Mouse (Mus musculus): ENCODE measurements around the gene Nop56. TPM values are rescaled to one million over a fixed set of nuclear protein-coding genes. Genes with fewer than 3 reads are reported as not detected.
A peak's percentile ranks its signal among the peaks of the same experiment; 100 is the strongest.

Nop56 gene
- polyA plus RNA-seq, 1 experiment from 2014 or later, result 230 TPM

DNA sequence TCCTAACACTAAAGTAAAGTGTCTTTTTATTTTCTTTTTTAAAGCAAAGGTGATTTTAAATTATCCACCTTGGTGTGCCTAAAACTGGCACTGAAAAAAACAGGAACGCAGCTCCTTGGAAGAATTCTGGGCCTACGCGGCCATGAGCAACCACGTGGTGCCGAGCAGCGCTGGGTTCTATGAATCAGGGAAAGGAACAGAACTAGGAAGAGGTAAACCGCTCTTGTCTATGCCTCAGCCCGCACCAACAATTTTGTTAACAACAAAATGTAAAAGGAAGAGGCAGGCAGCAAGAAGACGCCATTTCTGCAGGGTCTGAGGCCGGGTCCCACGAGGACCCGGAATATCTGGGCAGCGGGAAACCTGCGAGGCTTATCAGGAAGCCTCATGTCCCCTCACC is 498 bp upstream of the Nop56 start:
- peaks cover 38% of the 10 kb centered on the region for H3K36me3 ChIP-seq (ENCODE audit: control insufficient read depth, insufficient read depth, low read length)
- ATAC-seq (ENCODE audit: low read depth) (no peak; the same call in 1 of the 2 replicates), DNase-seq (ENCODE audit: low spot score) (no peak)
- no peaks in the 10 kb centered on the region for H3K27me3 ChIP-seq (replicated peaks; ENCODE audit: control insufficient read depth, insufficient read depth, low read length)
- under 1% methylated on average over 12 of the region's 14 CpGs for WGBS
- peaks cover 9% of the 10 kb centered on the region; the same call in 1 of the 2 replicates for H3K4me1 ChIP-seq (ENCODE audit: control insufficient read depth, insufficient read depth, low read length)
- peak overlapping the region; percentile 85 for H3K4me2 ChIP-seq (ENCODE audit: low read depth, low read length)
- H3K27ac ChIP-seq (replicated peaks; ENCODE audit: low read depth, low read length), result peak overlapping the region; percentile 90
- H3K9me3 ChIP-seq (ENCODE audit: control insufficient read depth, low read length), result no peaks in the 10 kb centered on the region
- peak overlapping the region; percentile 96 for H3K9ac ChIP-seq (ENCODE audit: low read depth, low read length)
- H3K4me3 ChIP-seq (ENCODE audit: low read depth, low read length), result peak overlapping the region; percentile 88

DNA sequence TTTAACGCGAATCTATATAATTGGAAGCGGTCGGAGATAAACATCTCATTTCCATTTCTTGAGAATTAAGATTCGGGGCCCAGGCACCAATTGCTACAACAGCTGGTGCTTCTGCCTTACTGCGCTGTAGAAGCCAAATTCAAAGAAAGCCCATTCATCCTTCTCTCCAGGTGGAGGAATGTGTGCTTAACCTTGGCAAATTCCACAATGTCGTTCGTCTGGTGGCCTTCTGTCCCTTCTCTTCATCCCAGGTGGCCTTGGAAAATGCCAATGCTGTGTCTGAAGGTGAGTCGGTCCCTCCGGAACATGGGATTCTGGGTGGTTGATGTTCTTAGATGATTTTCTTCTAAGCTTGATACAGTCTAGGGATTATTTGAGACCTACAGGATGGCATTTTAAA is 632 bp downstream of the Nop56 start:
- WGBS, result under 1% methylated on average over 10 of the region's 10 CpGs
- peaks cover 46% of the 10 kb centered on the region for H3K36me3 ChIP-seq (ENCODE audit: control insufficient read depth, insufficient read depth, low read length)

DNA sequence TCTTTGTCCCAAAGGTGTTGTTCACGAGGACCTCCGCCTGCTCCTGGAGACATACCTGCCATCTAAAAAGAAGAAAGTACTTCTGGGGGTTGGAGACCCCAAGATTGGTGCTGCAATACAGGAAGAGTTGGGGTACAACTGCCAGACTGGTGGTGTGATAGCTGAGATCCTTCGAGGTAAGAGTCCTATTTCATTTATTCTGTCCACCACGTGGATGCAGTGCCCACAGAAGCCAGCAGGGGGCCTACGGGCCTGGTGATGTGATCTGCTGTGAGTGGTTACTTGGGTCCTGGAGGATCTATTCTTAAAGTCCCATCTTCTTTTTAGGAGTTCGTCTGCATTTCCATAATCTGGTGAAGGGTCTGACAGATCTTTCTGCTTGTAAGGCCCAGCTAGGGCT is 1.4 kb downstream of the Nop56 start:
- DNase-seq (ENCODE audit: low spot score) (peak; percentile 31), ATAC-seq (ENCODE audit: low read depth) (no peak)
- no peaks in the 10 kb centered on the region for H3K27me3 ChIP-seq (replicated peaks; ENCODE audit: control insufficient read depth, insufficient read depth, low read length)
- 44% methylated on average over 6 of the region's 6 CpGs for WGBS
- H3K4me3 ChIP-seq (ENCODE audit: low read depth, low read length), result peak overlapping the region; percentile 88
- peaks cover 9% of the 10 kb centered on the region; the same call in 1 of the 2 replicates for H3K4me1 ChIP-seq (ENCODE audit: control insufficient read depth, insufficient read depth, low read length)
- peaks cover 54% of the 10 kb centered on the region for H3K36me3 ChIP-seq (ENCODE audit: control insufficient read depth, insufficient read depth, low read length)
- no peak overlapping the region for H3K9ac ChIP-seq (ENCODE audit: low read depth, low read length)
- no peaks in the 10 kb centered on the region for H3K9me3 ChIP-seq (ENCODE audit: control insufficient read depth, low read length)
- H3K4me2 ChIP-seq (ENCODE audit: low read depth, low read length), result peak overlapping the region; percentile 85
- H3K27ac ChIP-seq (replicated peaks; ENCODE audit: low read depth, low read length), result no peak overlapping the region

More for the DNA sequence above, 632 bp downstream of the Nop56 start:
- H3K4me3 ChIP-seq (ENCODE audit: low read depth, low read length), result peak overlapping the region; percentile 88
- H3K27ac ChIP-seq (replicated peaks; ENCODE audit: low read depth, low read length), result peak overlapping the region; percentile 92
- ATAC-seq (ENCODE audit: low read depth) (no peak), DNase-seq (ENCODE audit: low spot score) (no peak)
- no peaks in the 10 kb centered on the region for H3K9me3 ChIP-seq (ENCODE audit: control insufficient read depth, low read length)
- H3K9ac ChIP-seq (ENCODE audit: low read depth, low read length), result peak overlapping the region; percentile 96
- peak overlapping the region; percentile 85 for H3K4me2 ChIP-seq (ENCODE audit: low read depth, low read length)
- H3K4me1 ChIP-seq (ENCODE audit: control insufficient read depth, insufficient read depth, low read length), result peaks cover 9% of the 10 kb centered on the region; the same call in 1 of the 2 replicates
- no peaks in the 10 kb centered on the region for H3K27me3 ChIP-seq (replicated peaks; ENCODE audit: control insufficient read depth, insufficient read depth, low read length)

DNA sequence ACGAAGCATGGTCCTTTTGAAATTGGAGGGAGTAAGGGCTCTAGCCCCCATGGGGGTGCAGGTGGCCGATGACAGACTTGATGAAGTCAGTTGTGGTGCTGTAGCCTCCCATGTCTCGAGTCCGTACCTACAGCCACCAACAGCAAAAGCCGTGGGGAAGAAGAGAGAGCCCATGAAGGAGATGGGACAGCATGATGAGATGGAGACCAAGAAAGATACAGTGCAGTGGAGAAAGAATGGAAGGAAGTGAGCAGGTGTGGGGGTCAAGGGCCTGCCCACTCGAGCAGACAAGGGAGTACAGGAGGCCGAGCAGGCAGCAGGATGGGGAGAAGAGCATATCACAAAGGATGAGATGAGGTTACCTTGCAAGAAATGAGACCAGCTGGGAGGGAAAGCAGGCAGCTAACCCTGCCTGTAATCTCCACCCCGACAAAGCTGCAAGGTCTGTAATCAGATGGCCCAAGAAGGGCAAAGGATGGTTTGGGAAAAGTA is 5.4 kb downstream of the Nop56 start:
- H3K4me3 ChIP-seq (ENCODE audit: low read depth, low read length), result no peak overlapping the region
- no peaks in the 10 kb centered on the region for H3K9me3 ChIP-seq (ENCODE audit: control insufficient read depth, low read length)
- no peak overlapping the region for H3K27ac ChIP-seq (replicated peaks; ENCODE audit: low read depth, low read length)
- no peak overlapping the region for H3K9ac ChIP-seq (ENCODE audit: low read depth, low read length)
- WGBS, result 38% methylated on average over 8 of the region's 8 CpGs
- ATAC-seq (ENCODE audit: low read depth), result no peak
- peaks cover 15% of the 10 kb centered on the region for H3K4me1 ChIP-seq (ENCODE audit: control insufficient read depth, insufficient read depth, low read length)
- H3K27me3 ChIP-seq (replicated peaks; ENCODE audit: control insufficient read depth, insufficient read depth, low read length), result no peaks in the 10 kb centered on the region
- no peak overlapping the region for H3K4me2 ChIP-seq (ENCODE audit: low read depth, low read length)
- DNase-seq (ENCODE audit: low spot score), result no peak
- H3K36me3 ChIP-seq (ENCODE audit: control insufficient read depth, insufficient read depth, low read length), result peaks cover 70% of the 10 kb centered on the region

GRCm38 (mm10) chr2:130280224-130280623 is 6.0 kb downstream of the Nop56 start:
- Histone ChIP-seq H3K27ac (replicated peaks; ENCODE audit: low read depth, low read length) (no peak overlapping the region), H3K4me3 (ENCODE audit: low read depth, low read length) (no peak overlapping the region), H3K36me3 (ENCODE audit: control insufficient read depth, insufficient read depth, low read length) (peaks cover 66% of the 10 kb centered on the region), H3K9ac (ENCODE audit: low read depth, low read length) (no peak overlapping the region), H3K4me2 (ENCODE audit: low read depth, low read length) (no peak overlapping the region), H3K4me1 (ENCODE audit: control insufficient read depth, insufficient read depth, low read length) (peaks cover 21% of the 10 kb centered on the region), H3K27me3 (replicated peaks; ENCODE audit: control insufficient read depth, insufficient read depth, low read length) (no peaks in the 10 kb centered on the region), H3K9me3 (ENCODE audit: control insufficient read depth, low read length) (no peaks in the 10 kb centered on the region)
- DNase-seq (ENCODE audit: low spot score) (no peak), ATAC-seq (ENCODE audit: low read depth) (no peak)
- WGBS, result 62% methylated on average over 7 of the region's 7 CpGs

- peaks cover 16% of the 10 kb centered on the region for H3K4me1 ChIP-seq (ENCODE audit: control insufficient read depth, insufficient read depth, low read length)
- no peak overlapping the region for H3K27ac ChIP-seq (replicated peaks; ENCODE audit: low read depth, low read length)
- DNase-seq (ENCODE audit: low spot score) (no peak), ATAC-seq (ENCODE audit: low read depth) (no peak)
- no peaks in the 10 kb centered on the region for H3K9me3 ChIP-seq (ENCODE audit: control insufficient read depth, low read length)
- H3K4me3 ChIP-seq (ENCODE audit: low read depth, low read length), result no peak overlapping the region
- no peaks in the 10 kb centered on the region for H3K27me3 ChIP-seq (replicated peaks; ENCODE audit: control insufficient read depth, insufficient read depth, low read length)
- no peak overlapping the region for H3K9ac ChIP-seq (ENCODE audit: low read depth, low read length)
- peaks cover 60% of the 10 kb centered on the region for H3K36me3 ChIP-seq (ENCODE audit: control insufficient read depth, insufficient read depth, low read length)
- WGBS, result 68% methylated on average over 4 of the region's 4 CpGs
- no peak overlapping the region for H3K4me2 ChIP-seq (ENCODE audit: low read depth, low read length)
Measured at GRCm38 (mm10) chr2:130280818-130281217, 6.6 kb downstream of the Nop56 start.

GRCm38 (mm10) chr2:130283854-130284654 is 9.8 kb downstream of the Nop56 start, which contains the start of gene Idh3b:
Gene Idh3b, minus strand, starts transcription at chr2:130284547.
- under 1% methylated on average over 49 of the region's 51 CpGs for WGBS
- DNase-seq (ENCODE audit: low spot score), result peak; percentile 95
- H3K4me2 ChIP-seq (ENCODE audit: low read depth, low read length), result peak within 1 kb of the TSS; percentile 95
- peaks cover 12% of the 10 kb centered on the region for H3K4me1 ChIP-seq (ENCODE audit: control insufficient read depth, insufficient read depth, low read length)
- H3K9me3 ChIP-seq (ENCODE audit: control insufficient read depth, low read length), result no peaks in the 10 kb centered on the region
- H3K36me3 ChIP-seq (ENCODE audit: control insufficient read depth, insufficient read depth, low read length), result peaks cover 31% of the 10 kb centered on the region
- H3K4me3 ChIP-seq (ENCODE audit: low read depth, low read length), result peak within 1 kb of the TSS; percentile 92
- peak within 1 kb of the TSS; percentile 63 for H3K27ac ChIP-seq (replicated peaks; ENCODE audit: low read depth, low read length)
- peak; percentile 90 for ATAC-seq (ENCODE audit: low read depth)
- peak within 1 kb of the TSS; percentile 87 for H3K9ac ChIP-seq (ENCODE audit: low read depth, low read length)
- no peaks in the 10 kb centered on the region for H3K27me3 ChIP-seq (replicated peaks; ENCODE audit: control insufficient read depth, insufficient read depth, low read length)

GRCm38 (mm10) chr2:130289086-130289485 is 14.9 kb downstream of the Nop56 start:
- no peak overlapping the region for H3K9ac ChIP-seq (ENCODE audit: low read depth, low read length)
- 57% methylated on average over 4 of the region's 4 CpGs for WGBS
- no peak overlapping the region for H3K4me3 ChIP-seq (ENCODE audit: low read depth, low read length)
- no peak for DNase-seq (ENCODE audit: low spot score)
- no peak for ATAC-seq (ENCODE audit: low read depth)
- H3K4me1 ChIP-seq (ENCODE audit: control insufficient read depth, insufficient read depth, low read length), result peaks cover 13% of the 10 kb centered on the region
- H3K9me3 ChIP-seq (ENCODE audit: control insufficient read depth, low read length), result no peaks in the 10 kb centered on the region
- H3K27ac ChIP-seq (replicated peaks; ENCODE audit: low read depth, low read length), result no peak overlapping the region
- H3K27me3 ChIP-seq (replicated peaks; ENCODE audit: control insufficient read depth, insufficient read depth, low read length), result no peaks in the 10 kb centered on the region
- no peak overlapping the region for H3K4me2 ChIP-seq (ENCODE audit: low read depth, low read length)
- no peaks in the 10 kb centered on the region for H3K36me3 ChIP-seq (ENCODE audit: control insufficient read depth, insufficient read depth, low read length)
